Mouse (Mus musculus) stomach, postnatal 0 days (tissue): Measurements from ENCODE around the gene Fbxl18. TPM values are rescaled to one million over a fixed set of nuclear protein-coding genes. Genes with fewer than 3 reads are reported as not detected.
A peak's percentile ranks its signal among the peaks of the same experiment; 100 is the strongest.

ENCODE experiments used
- ATAC-seq: fragments of 200-750 bp; cut with Nextera tagmentation; 2 replicates; pipeline ENCODE4 v1.8.0; 2017; ENCODE audit not compliant: low FRiP score, low TSS enrichment
- DNase-seq: peaks from one replicate; pipeline ENCODE4 v3.0.0-alpha.2; 2016; ENCODE audit warnings: low spot score
- H3K27ac ChIP-seq: fragments of 300-500 bp; sonication (generic); replicated peaks from 2 replicates; pipeline ENCODE4 v1.5.1; 2014; ENCODE audit warnings: mild to moderate bottlenecking, control low read depth
- H3K27me3 ChIP-seq: fragments of 300-500 bp; sonication (generic); 2 replicates; pipeline ENCODE4 v1.6.1; 2014; ENCODE audit warnings: low read length; ENCODE audit not compliant: control insufficient read depth, insufficient read depth
- H3K36me3 ChIP-seq: fragments of 300-500 bp; sonication (generic); 2 replicates; pipeline ENCODE4 v1.6.1; 2014; ENCODE audit warnings: low read length, mixed read lengths; ENCODE audit not compliant: control insufficient read depth, insufficient read depth
- H3K4me1 ChIP-seq: fragments of 300-500 bp; sonication (generic); replicated peaks from 2 replicates; pipeline ENCODE4 v1.6.1; 2014; ENCODE audit warnings: antibody characterized with exemption; ENCODE audit not compliant: control insufficient read depth, insufficient read depth
- H3K4me2 ChIP-seq: fragments of 300-500 bp; sonication (generic); replicated peaks from 2 replicates; pipeline ENCODE4 v1.6.1; 2014; ENCODE audit warnings: low read depth, mild to moderate bottlenecking, control low read depth, moderate library complexity
- H3K4me3 ChIP-seq: fragments of 300-500 bp; sonication (generic); 2 replicates; pipeline ENCODE4 v1.5.1; 2014; ENCODE audit warnings: low read depth, low read length, control low read depth
- H3K9ac ChIP-seq: fragments of 300-500 bp; sonication (generic); 2 replicates; pipeline ENCODE4 v1.6.1; 2014; ENCODE audit warnings: mild to moderate bottlenecking, low read length, control low read depth, mixed read lengths
- H3K9me3 ChIP-seq: fragments of 300-500 bp; sonication (generic); 2 replicates; pipeline ENCODE4 v1.6.1; 2016; ENCODE audit warnings: low read length; ENCODE audit not compliant: control insufficient read depth
- CTCF ChIP-seq: IDR thresholded peaks from 2 replicates; pipeline ENCODE4 v1.5.1; 2016; ENCODE audit warnings: antibody characterized with exemption, low read depth, mild to moderate bottlenecking, moderate library complexity
- EP300 ChIP-seq: optimal IDR thresholded peaks from 2 replicates; pipeline ENCODE3; 2016; ENCODE audit warnings: antibody characterized with exemption
- WGBS: fragments of 180-500 bp; shearing (Covaris S2); extraction: QIAGEN DNeasy Blood & Tissue Kit; methylation state at CpG from one replicate; pipeline ENCODE4 v1.1.7; 2014; 5-methylcytosine and 5-hydroxymethylcytosine counted together
- polyA plus RNA-seq: library from polyadenylated mRNA; unstranded; fragments of >200 nt; fragmentation: Nextera tagmentation; extraction: Ambion mirVana; gene quantifications from 2 replicates; pipeline ENCODE4 v1.2.1, GENCODE M21; 2015

Gene Fbxl18
- 5.0 and 5.3 TPM in 2 replicates for polyA plus RNA-seq

- H3K9ac ChIP-seq = peak within 1 kb of the TSS; percentile 81
- ATAC-seq = peak; percentile 90
- H3K4me2 ChIP-seq = peak within 1 kb of the TSS; percentile 98
- peaks cover 3% of the 10 kb centered on the region; the same call in 1 of the 2 replicates for H3K4me1 ChIP-seq
- under 1% methylated on average over 40 of the region's 40 CpGs for WGBS
- DNase-seq = peak; percentile 92
- no peak for TF ChIP-seq EP300
- no peak for TF ChIP-seq CTCF
- peak within 1 kb of the TSS; percentile 78 for H3K4me3 ChIP-seq
- H3K36me3 ChIP-seq = peaks cover 6% of the 10 kb centered on the region
- H3K9me3 ChIP-seq = no peaks in the 10 kb centered on the region
- H3K27ac ChIP-seq = peak within 1 kb of the TSS; percentile 65
- no peaks in the 10 kb centered on the region for H3K27me3 ChIP-seq
These were observed at the start of gene Fbxl18 for GRCm38 (mm10) chr5:142894918-142895613. Gene Fbxl18 (minus strand): TSS chr5:142895421.

GRCm38 (mm10) chr5:142940393-142940792 lies 45.2 kb upstream of the Fbxl18 start:
- DNase-seq (no peak), ATAC-seq (no peak)
- 60% methylated on average over 2 of the region's 2 CpGs for WGBS
- H3K4me3 ChIP-seq = no peak overlapping the region
- H3K27me3 ChIP-seq = no peaks in the 10 kb centered on the region
- H3K36me3 ChIP-seq = no peaks in the 10 kb centered on the region
- H3K27ac ChIP-seq = no peak overlapping the region
- H3K4me2 ChIP-seq = no peak overlapping the region
- TF ChIP-seq EP300 (no peak), CTCF (peak; percentile 63)
- H3K4me1 ChIP-seq = no peaks in the 10 kb centered on the region
- H3K9me3 ChIP-seq = no peaks in the 10 kb centered on the region
- no peak overlapping the region for H3K9ac ChIP-seq

GRCm38 (mm10) chr5:142937956-142938727 lies 42.9 kb upstream of the Fbxl18 start:
- WGBS = 35% methylated on average over 19 of the region's 19 CpGs
- Histone ChIP-seq H3K36me3 (no peaks in the 10 kb centered on the region), H3K4me3 (no peak overlapping the region), H3K9ac (no peak overlapping the region), H3K27ac (no peak overlapping the region), H3K4me1 (no peaks in the 10 kb centered on the region), H3K4me2 (no peak overlapping the region), H3K27me3 (no peaks in the 10 kb centered on the region), H3K9me3 (no peaks in the 10 kb centered on the region)
- TF ChIP-seq EP300 = no peak
- no peak for TF ChIP-seq CTCF
- DNase-seq (peak; percentile 51), ATAC-seq (no peak)

GRCm38 (mm10) chr5:142936336-142936719 lies 41.1 kb upstream of the Fbxl18 start:
- WGBS = 6% methylated on average over 17 of the region's 17 CpGs
- peak overlapping the region; percentile 41; the same call in 1 of the 2 replicates for H3K27ac ChIP-seq
- H3K9ac ChIP-seq = peak overlapping the region; percentile 35; the same call in 1 of the 2 replicates

GRCm38 (mm10) chr5:142935642-142936335 lies 40.6 kb upstream of the Fbxl18 start:
- peak overlapping the region; percentile 46 for H3K4me2 ChIP-seq
- H3K9ac ChIP-seq = peak overlapping the region; percentile 35; the same call in 1 of the 2 replicates
- H3K27me3 ChIP-seq = no peaks in the 10 kb centered on the region
- DNase-seq = peak; percentile 75
- TF ChIP-seq CTCF (peak; percentile 70), EP300 (no peak)
- no peak overlapping the region for H3K4me3 ChIP-seq
- peak; percentile 70 for ATAC-seq
- no peaks in the 10 kb centered on the region for H3K9me3 ChIP-seq
- WGBS = 26% methylated on average over 13 of the region's 13 CpGs
- no peaks in the 10 kb centered on the region for H3K4me1 ChIP-seq
- H3K36me3 ChIP-seq = no peaks in the 10 kb centered on the region
- peak overlapping the region; percentile 41; the same call in 1 of the 2 replicates for H3K27ac ChIP-seq

More at GRCm38 (mm10) chr5:142936336-142936719, 41.1 kb upstream of the Fbxl18 start:
- H3K4me3 ChIP-seq = no peak overlapping the region
- H3K9me3 ChIP-seq = no peaks in the 10 kb centered on the region
- ATAC-seq (peak; percentile 31; the same call in 1 of the 2 replicates), DNase-seq (peak; percentile 87)
- no peaks in the 10 kb centered on the region for H3K27me3 ChIP-seq
- no peaks in the 10 kb centered on the region for H3K4me1 ChIP-seq
- H3K4me2 ChIP-seq = peak overlapping the region; percentile 46
- no peaks in the 10 kb centered on the region for H3K36me3 ChIP-seq
- TF ChIP-seq CTCF = peak; percentile 99
- TF ChIP-seq EP300 = no peak
